Mouse (Mus musculus): ENCODE results near the gene Dazap2. TPM values are rescaled to one million over a fixed set of nuclear protein-coding genes. Genes with fewer than 3 reads are reported as not detected.

The Dazap2 gene
- total RNA-seq, 2 experiments from 2014 or later: 188 to 248 TPM

DNA sequence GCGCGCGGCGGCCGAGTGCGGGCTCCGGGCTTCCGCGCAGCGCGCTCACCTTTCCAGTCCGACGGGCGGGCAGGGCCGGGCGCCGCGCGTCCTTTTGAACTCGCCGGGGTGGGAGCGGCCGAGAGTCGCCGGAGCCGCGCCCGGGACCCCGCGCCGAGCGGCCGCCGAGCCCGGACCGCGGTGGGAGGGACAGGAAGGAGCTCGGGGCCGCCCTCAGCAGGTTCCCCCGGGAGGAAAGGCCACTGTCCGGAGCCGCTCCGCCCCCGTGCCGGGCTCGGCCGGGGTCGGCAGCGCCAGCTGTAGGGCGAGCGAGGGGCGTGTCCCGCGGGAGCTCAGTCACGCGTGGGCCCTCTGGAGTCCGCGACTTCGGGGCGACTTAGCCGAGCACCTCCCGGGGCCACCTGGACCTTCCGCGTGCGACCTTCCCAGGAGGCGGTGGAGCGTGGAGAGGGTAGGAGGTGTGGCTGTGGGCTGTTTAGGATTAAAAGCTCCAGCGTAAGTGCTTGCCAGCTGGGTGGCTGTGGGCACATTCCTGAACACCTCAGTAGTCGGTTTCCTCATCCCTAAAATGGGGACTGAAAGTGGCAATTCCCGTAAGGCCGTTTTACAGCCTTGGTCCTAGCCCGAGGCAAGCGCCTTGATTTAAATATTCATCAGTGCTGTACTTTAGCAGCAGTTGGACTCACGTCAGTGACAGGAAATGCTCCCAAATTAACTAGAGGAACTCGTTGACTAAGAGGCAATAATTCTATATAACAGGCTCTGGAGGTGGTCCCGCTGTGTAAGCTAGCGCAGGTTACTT, 21.8 kb downstream of the Dazap2 start, which contains the start of gene Smagp:
Smagp (minus strand) TSS at position 241 of the 802 bp plus-strand sequence.
- DNase-seq: peak; percentile 72 to 81

DNA sequence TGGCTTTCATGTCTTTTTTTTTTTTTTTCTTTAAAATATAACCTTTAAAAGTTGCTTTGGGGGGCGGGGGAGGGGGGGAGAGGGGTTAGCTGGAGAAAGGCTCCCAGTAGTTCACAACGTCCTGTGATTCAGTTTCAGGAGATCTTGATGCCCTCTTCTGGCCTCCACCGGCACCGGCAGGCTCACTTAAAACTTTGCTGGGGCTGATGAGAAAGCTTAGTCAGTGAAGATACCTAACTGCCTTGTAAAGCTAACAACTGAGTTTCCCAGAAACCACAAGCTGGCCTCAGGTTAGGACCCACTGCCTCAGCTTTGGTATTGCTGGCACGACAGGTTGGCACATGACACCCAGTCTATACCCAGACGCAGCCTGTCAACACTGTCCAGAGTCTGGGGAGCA, 22.5 kb downstream of the Dazap2 start:
- peak; percentile 76 to 77 for DNase-seq

- no peak for DNase-seq
Measured at GRCm38 (mm10) chr15:100639972-100640750, 25.0 kb downstream of the Dazap2 start.

- DNase-seq: no peak
Measured at GRCm38 (mm10) chr15:100641226-100641810, 26.2 kb downstream of the Dazap2 start.

GRCm38 (mm10) chr15:100642451-100642850, 27.3 kb downstream of the Dazap2 start:
- no peak for DNase-seq

GRCm38 (mm10) chr15:100646161-100646560, 31.0 kb downstream of the Dazap2 start:
- DNase-seq: no peak

DNA sequence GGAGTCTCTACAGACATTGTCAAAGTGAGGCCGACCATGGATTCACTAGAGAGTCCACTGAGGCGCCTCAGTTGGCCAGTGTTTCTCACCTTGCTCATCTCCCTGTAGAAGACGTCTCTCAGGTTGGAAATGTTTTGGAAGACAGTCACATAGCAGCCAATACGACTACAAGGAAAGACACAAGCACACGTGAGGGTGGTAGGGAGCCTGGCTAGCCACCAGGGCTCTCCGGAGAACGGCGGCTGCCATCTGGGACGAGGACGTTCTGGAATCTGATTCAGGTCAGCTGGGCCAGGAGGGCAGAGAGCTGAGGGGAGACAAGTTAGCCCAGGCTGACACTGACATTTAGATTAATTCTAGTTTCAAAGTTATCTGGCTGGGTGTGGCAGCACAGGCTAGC, 35.0 kb downstream of the Dazap2 start:
- DNase-seq: no peak

GRCm38 (mm10) chr15:100651610-100652009, 36.5 kb downstream of the Dazap2 start:
- no peak for DNase-seq

GRCm38 (mm10) chr15:100654271-100654670, 39.1 kb downstream of the Dazap2 start:
- DNase-seq: no peak

DNA sequence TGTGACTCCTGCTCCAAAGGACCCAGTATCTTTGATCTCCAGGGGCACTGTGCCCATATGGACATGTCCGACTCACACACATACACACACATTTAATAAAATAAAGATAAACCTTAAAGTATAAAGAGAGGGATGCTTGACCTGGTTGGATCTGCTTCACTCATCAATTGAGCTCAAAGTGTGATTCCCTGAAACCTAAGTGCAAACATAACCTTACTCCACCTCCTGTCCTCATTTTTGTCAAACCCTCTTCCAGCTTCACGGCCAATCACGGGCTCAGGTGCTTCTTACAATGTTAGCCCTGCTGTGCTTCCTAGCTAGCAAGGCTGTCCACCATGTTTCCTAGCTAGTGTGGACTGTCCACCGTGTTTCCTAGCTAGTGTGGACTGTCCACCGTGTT, 40.1 kb downstream of the Dazap2 start:
- DNase-seq: no peak

DNA sequence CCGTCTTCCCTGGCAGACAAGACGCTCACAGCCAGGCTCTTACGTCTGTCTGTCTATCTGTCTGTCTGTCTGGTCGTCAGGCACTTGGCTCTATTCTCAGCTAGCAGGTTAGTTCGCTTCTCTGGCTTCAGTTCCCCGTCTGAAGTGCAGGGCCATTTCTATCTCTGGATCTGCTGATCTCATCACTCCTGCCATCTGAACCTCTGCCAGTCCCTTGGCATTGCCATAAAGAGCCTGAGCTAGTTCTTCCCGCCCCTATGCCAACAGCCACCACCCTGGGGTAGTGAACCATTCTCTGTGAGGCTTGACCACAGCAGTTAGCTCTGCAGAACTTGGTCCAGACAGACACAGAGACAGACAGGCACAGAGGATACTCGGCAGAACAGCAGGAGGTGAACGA, 45.2 kb downstream of the Dazap2 start:
- peak; percentile 62 for DNase-seq

GRCm38 (mm10) chr15:100660805-100661204, 45.7 kb downstream of the Dazap2 start:
- DNase-seq: peak; percentile 38 to 47

GRCm38 (mm10) chr15:100664813-100665274, 49.7 kb downstream of the Dazap2 start:
- DNase-seq: no peak

DNA sequence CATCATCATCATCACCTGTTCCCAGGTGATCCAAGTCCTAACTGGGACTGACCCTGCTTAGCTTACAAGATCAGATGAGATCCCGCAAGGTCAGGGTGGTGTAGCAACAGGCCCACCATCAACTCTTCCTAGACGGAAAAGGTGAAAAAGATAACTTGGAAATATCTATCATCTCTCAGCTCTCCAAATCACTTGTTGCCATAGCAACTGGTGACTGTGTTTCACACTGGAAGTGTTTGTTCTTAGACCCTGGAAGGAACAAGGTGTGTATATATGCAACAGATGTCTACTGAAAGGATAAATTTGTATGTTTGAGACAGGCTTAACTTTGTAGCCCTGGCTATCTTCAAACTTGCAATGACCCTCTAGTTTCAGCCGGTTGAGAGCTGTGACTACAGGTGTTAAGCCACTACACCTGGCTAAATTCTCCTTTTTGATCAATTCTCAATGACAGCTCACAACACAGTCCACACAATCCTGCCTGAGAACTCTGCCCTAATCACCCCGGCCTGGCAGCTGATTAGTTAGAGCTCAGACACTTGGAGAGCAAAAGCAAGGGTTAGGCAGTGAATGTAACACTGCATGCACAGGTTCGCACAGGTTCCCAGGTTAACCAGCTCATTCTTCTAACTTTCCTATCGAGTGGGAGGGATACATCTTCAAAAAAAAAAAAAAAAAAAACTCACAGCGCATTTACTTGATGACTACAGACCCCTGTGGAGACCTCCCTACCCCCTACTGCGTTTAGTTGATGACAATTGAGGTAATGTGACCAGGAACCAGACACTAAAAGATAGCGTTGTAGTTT, 50.5 kb downstream of the Dazap2 start:
- no peak for DNase-seq

DNA sequence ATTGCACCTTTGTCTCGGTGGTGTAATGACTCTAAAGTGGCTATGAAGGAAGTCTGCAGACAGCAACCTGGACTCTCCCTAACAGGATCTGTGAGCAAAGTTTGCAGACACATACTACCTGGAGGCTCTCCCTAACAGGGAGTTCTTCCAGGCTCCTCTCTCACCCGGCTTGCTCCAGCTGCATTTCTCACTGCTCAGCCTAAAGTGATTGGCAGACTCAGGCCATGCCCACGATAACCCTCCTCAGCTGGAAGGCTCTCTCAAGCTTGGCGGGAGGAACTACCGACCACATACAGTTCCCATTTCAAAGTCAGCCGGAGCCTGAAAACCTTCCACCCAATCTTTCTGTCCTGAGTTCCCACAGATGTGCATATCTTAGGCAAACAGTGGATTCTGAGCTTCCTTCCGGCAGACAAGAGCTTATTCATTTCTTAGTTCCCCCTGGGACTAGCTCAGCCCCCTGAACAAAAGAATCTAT, 51.1 kb downstream of the Dazap2 start:
- no peak for DNase-seq

GRCm38 (mm10) chr15:100666851-100667250, 51.7 kb downstream of the Dazap2 start:
- DNase-seq: no peak

GRCm38 (mm10) chr15:100667420-100667819, 52.3 kb downstream of the Dazap2 start:
- no peak for DNase-seq

- DNase-seq: no peak
Measured at GRCm38 (mm10) chr15:100667871-100668545, 52.9 kb downstream of the Dazap2 start.

GRCm38 (mm10) chr15:100669337-100669736, 54.2 kb downstream of the Dazap2 start, which contains the start of gene Bin2:
Bin2 (minus strand) TSS chr15:100669553.
- DNase-seq: peak; percentile 28 to 53

DNA sequence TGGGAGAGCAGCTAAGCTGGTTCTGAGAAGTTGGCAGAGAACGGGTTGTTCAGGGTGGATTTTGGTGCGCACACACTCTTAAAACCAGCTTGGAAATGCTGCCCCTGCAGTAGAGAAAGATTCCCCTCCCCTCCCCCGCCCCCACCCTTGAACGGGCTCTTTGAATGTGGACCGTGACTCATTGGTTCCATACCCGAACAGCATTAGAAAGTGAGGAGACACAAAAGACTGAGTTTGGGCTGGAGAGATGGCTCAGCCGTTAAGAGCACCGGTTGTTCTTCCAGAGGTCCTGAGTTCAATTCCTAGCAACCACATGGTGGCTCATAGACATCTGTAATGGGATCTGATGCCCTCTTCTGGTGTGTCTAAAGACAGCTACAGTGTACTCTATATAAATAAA, 54.9 kb downstream of the Dazap2 start:
- DNase-seq: no peak

All from adrenal gland, postnatal 36 days (tissue).